Mouse (Mus musculus): ENCODE results near the gene Rasgef1a.

- TF ChIP-seq CTCF (IDR thresholded peaks at IDR 0.05; ENCODE audit: low read depth, low read length) (no peak), POLR2A (IDR thresholded peaks at IDR 0.05; ENCODE audit: borderline replicate concordance, low read depth, low read length) (no peak)
These were observed 24.1 kb upstream of the Rasgef1a start for GRCm38 (mm10) chr6:117987173-117987572.

Data from bone marrow macrophage, adult 2 months (primary cell).